Mouse (Mus musculus): ENCODE data around the gene Bnip1. TPM values are rescaled to one million over a fixed set of nuclear protein-coding genes. Genes with fewer than 3 reads are reported as not detected.

Bnip1 gene
- total and polyA plus RNA-seq, 3 experiments, result 50.9 to 59.6 (median 54.6) TPM

- no peak overlapping the region for H3K27ac ChIP-seq (ENCODE audit: insufficient read depth, low read depth)
- peaks cover 55 to 94% of the 10 kb centered on the region in 2 experiments for H3K4me1 ChIP-seq (ENCODE audit: control insufficient read depth in 1 of 2, insufficient read depth in 2 of 2)
- H3K4me3 ChIP-seq (replicated peaks in 1 of 3; ENCODE audit: low read depth in 2 of 3, low read length in 2 of 3, poor library complexity in 1 of 3), result no peak overlapping the region
- H3K9ac ChIP-seq (ENCODE audit: insufficient read depth, low read depth), result no peak overlapping the region
- in situ Hi-C loops (cut with MboI; ENCODE audit: low pct_ligation_motif_present, low pct_unique_long_range_greater_than_20kb, low sequenced_read_pairs), result loop anchor here (10.0 kb wide), 1 partner anchor 62 kb away; no protein-coding TSS in a partner anchor
- TF ChIP-seq ZC3H11A (IDR thresholded peaks at IDR 0.05; ENCODE audit: low read depth, low read length) (no peak), USF1 (IDR thresholded peaks at IDR 0.05; ENCODE audit: low read depth, low read length) (no peak), TCF12 (IDR thresholded peaks at IDR 0.05; ENCODE audit: low read depth, low read length) (0 out of 2 replicates have a peak, but pooled peaks have one; percentile 31), NRF1 (IDR thresholded peaks at IDR 0.05; ENCODE audit: low read depth, low read length) (no peak), RCOR1 (conservative IDR thresholded peaks at IDR 0.05; ENCODE audit: low read depth, low read length) (no peak), CTCF (conservative IDR thresholded peaks at IDR 0.05 in 1 of 2, IDR thresholded peaks at IDR 0.05 in 1 of 2; ENCODE audit: low read depth in 2 of 2, low read length in 2 of 2) (no peak)
- DNase-seq (ENCODE audit: extremely low read depth), result no peak
- no peaks in the 10 kb centered on the region for H3K27me3 ChIP-seq (replicated peaks)
- dilution Hi-C loops (cut with MboI; ENCODE audit: extremely low pct_ligation_motif_present, extremely low pct_unique_long_range_greater_than_20kb, low sequenced_read_pairs), result no loop called here
- H3K9me3 ChIP-seq (replicated peaks; ENCODE audit: low read length), result no peaks in the 10 kb centered on the region
- H3K79me2 ChIP-seq (replicated peaks; ENCODE audit: control insufficient read depth, extremely low read depth, insufficient read depth, poor library complexity, severe bottlenecking), result peaks cover 6% of the 10 kb centered on the region
- H3K4me2 ChIP-seq (ENCODE audit: insufficient read depth, low read depth, poor library complexity, severe bottlenecking), result no peak overlapping the region
- H3K36me3 ChIP-seq (replicated peaks in 1 of 2; ENCODE audit: control insufficient read depth in 1 of 2, insufficient read depth in 1 of 2, low read length in 1 of 2), result peaks cover 24 to 56% of the 10 kb centered on the region in 2 experiments
Observed at GRCm38 (mm10) chr17:26786586-26786985, 5.7 kb downstream of the Bnip1 start.

GRCm38 (mm10) chr17:26788986-26789385 is 8.1 kb downstream of the Bnip1 start:
- peak overlapping the region in 1 of 3 experiments; percentile 19 for H3K4me3 ChIP-seq (replicated peaks in 1 of 3; ENCODE audit: low read depth in 2 of 3, low read length in 2 of 3, poor library complexity in 1 of 3)
- peak overlapping the region; percentile 99 for H3K27ac ChIP-seq (ENCODE audit: insufficient read depth, low read depth)
- H3K9ac ChIP-seq (ENCODE audit: insufficient read depth, low read depth), result peak overlapping the region; percentile 26; the same call in 1 of the 2 replicates
- peaks cover 59 to 94% of the 10 kb centered on the region in 2 experiments for H3K4me1 ChIP-seq (ENCODE audit: control insufficient read depth in 1 of 2, insufficient read depth in 2 of 2)
- peak overlapping the region; percentile 69 for H3K4me2 ChIP-seq (ENCODE audit: insufficient read depth, low read depth, poor library complexity, severe bottlenecking)
- no peaks in the 10 kb centered on the region for H3K27me3 ChIP-seq (replicated peaks)
- in situ Hi-C loops (cut with MboI; ENCODE audit: low pct_ligation_motif_present, low pct_unique_long_range_greater_than_20kb, low sequenced_read_pairs), result loop anchor here (10.0 kb wide), 1 partner anchor 64 kb away; no protein-coding TSS in a partner anchor
- dilution Hi-C loops (cut with MboI; ENCODE audit: extremely low pct_ligation_motif_present, extremely low pct_unique_long_range_greater_than_20kb, low sequenced_read_pairs), result no loop called here
- no peaks in the 10 kb centered on the region; the same call in 1 of the 2 replicates for H3K79me2 ChIP-seq (replicated peaks; ENCODE audit: control insufficient read depth, extremely low read depth, insufficient read depth, poor library complexity, severe bottlenecking)
- DNase-seq (ENCODE audit: extremely low read depth), result no peak
- no peaks in the 10 kb centered on the region for H3K9me3 ChIP-seq (replicated peaks; ENCODE audit: low read length)
- H3K36me3 ChIP-seq (replicated peaks in 1 of 2; ENCODE audit: control insufficient read depth in 1 of 2, insufficient read depth in 1 of 2, low read length in 1 of 2), result peaks cover 36 to 64% of the 10 kb centered on the region in 2 experiments
- TF ChIP-seq CHD2 (IDR thresholded peaks at IDR 0.05; ENCODE audit: low read length) (no peak), ZNF384 (IDR thresholded peaks at IDR 0.05; ENCODE audit: low read depth, low read length) (no peak), POLR2A (IDR thresholded peaks at IDR 0.05; ENCODE audit: low read depth, low read length) (no peak; the same call in 1 of the 2 replicates), POLR2AphosphoS2 (IDR thresholded peaks at IDR 0.05; ENCODE audit: low read depth, low read length) (no peak), RCOR1 (conservative IDR thresholded peaks at IDR 0.05; ENCODE audit: low read depth, low read length) (no peak), MEF2A (IDR thresholded peaks at IDR 0.05; ENCODE audit: borderline replicate concordance, low read depth, low read length) (no peak), CTCF (conservative IDR thresholded peaks at IDR 0.05 in 1 of 2, IDR thresholded peaks at IDR 0.05 in 1 of 2; ENCODE audit: low read depth in 2 of 2, low read length in 2 of 2) (no peak), JUN (IDR thresholded peaks at IDR 0.05; ENCODE audit: insufficient read depth, low read depth, low read length) (no peak), ELF1 (IDR thresholded peaks at IDR 0.05; ENCODE audit: low read depth, low read length) (no peak)

Measured in CH12.LX (cell line).